Mouse (Mus musculus) kidney, adult 2 months (tissue): ENCODE measurements around the gene B3galt1. TPM values are rescaled to one million over a fixed set of nuclear protein-coding genes. Genes with fewer than 3 reads are reported as not detected.

Experiments
- DNase-seq: peaks from one replicate; pipeline ENCODE4 v3.0.0; 2021
- H3K27ac ChIP-seq: fragments of 200-500 bp; 2 replicates; pipeline ENCODE4 v1.5.1; 2012; ENCODE audit warnings: low read depth, low read length, control low read depth, inconsistent platforms; ENCODE audit not compliant: insufficient read depth
- H3K27me3 ChIP-seq: fragments of 200-500 bp; replicated peaks from 2 replicates; pipeline ENCODE4 v1.6.1; 2012; ENCODE audit warnings: mild to moderate bottlenecking, moderate library complexity, low read length, inconsistent platforms; ENCODE audit not compliant: control insufficient read depth, insufficient read depth
- H3K36me3 ChIP-seq: fragments of 200-500 bp; 2 replicates; pipeline ENCODE4 v1.6.1; 2012; ENCODE audit warnings: mild to moderate bottlenecking, moderate library complexity, low read length, inconsistent platforms; ENCODE audit not compliant: control insufficient read depth, insufficient read depth
- H3K4me1 ChIP-seq: fragments of 200-500 bp; 2 replicates; pipeline ENCODE4 v1.6.1; 2011; ENCODE audit warnings: low read length; ENCODE audit not compliant: control insufficient read depth, insufficient read depth
- H3K4me3 ChIP-seq: fragments of 200-500 bp; 2 replicates; pipeline ENCODE4 v1.5.1; 2011; ENCODE audit warnings: mild to moderate bottlenecking, low read depth, low read length, control low read depth; ENCODE audit not compliant: insufficient read depth
- CTCF ChIP-seq: fragments of 200-500 bp; conservative IDR thresholded peaks from 2 replicates; pipeline ENCODE4 v1.5.1; 2011; ENCODE audit warnings: low read depth, mild to moderate bottlenecking, control low read depth, low read length, moderate library complexity, mixed read lengths; ENCODE audit not compliant: insufficient read depth, insufficient read length
- POLR2A ChIP-seq: fragments of 200-500 bp; IDR thresholded peaks from one replicate; pipeline ENCODE4 v1.6.1; 2011; ENCODE audit warnings: low read depth, low read length, control low read depth
- whole genome bisulfite sequencing: fragments of 180-500 bp; shearing (Covaris S2); methylation state at CpG from one replicate; pipeline ENCODE4 v1.1.7; 2018; 5-methylcytosine and 5-hydroxymethylcytosine counted together
- polyA plus RNA-seq: library from polyadenylated mRNA; depleted of rRNA; stranded (reverse); fragments of >200 nt; gene quantifications from 2 replicates; pipeline ENCODE4 v1.2.3, GENCODE M21; 2012; rRNA removed

The B3galt1 gene
- polyA plus RNA-seq, result 0.23 and 0.33 TPM in 2 replicates

- Histone ChIP-seq H3K4me1 (no peaks in the 10 kb centered on the region), H3K27me3 (no peaks in the 10 kb centered on the region), H3K4me3 (peak within 1 kb of the TSS; percentile 60), H3K36me3 (no peaks in the 10 kb centered on the region), H3K27ac (no peak within 1 kb of the TSS)
- under 1% methylated on average over 83 of the region's 83 CpGs for WGBS
- peak; percentile 71 for DNase-seq
- TF ChIP-seq POLR2A (no peak), CTCF (no peak)
Observed at GRCm38 (mm10) chr2:67565480-67566331, at the start of gene B3galt1. Gene B3galt1, plus strand, starts transcription at chr2:67565871.

GRCm38 (mm10) chr2:67516405-67516804 lies 49.3 kb upstream of the B3galt1 start:
- H3K4me1 ChIP-seq, result no peaks in the 10 kb centered on the region
- H3K4me3 ChIP-seq, result no peak overlapping the region
- no peaks in the 10 kb centered on the region for H3K36me3 ChIP-seq
- no peaks in the 10 kb centered on the region; the same call in 1 of the 2 replicates for H3K27me3 ChIP-seq
- 88% methylated on average over 7 of the region's 7 CpGs for WGBS
- DNase-seq, result no peak
- no peak for TF ChIP-seq CTCF
- no peak for TF ChIP-seq POLR2A
- no peak overlapping the region for H3K27ac ChIP-seq

- H3K36me3 ChIP-seq, result no peaks in the 10 kb centered on the region
- TF ChIP-seq POLR2A (no peak), CTCF (peak; percentile 27; the same call in 1 of the 2 replicates)
- H3K27ac ChIP-seq, result no peak overlapping the region
- no peak overlapping the region for H3K4me3 ChIP-seq
- no peak for DNase-seq
- H3K4me1 ChIP-seq, result no peaks in the 10 kb centered on the region
- H3K27me3 ChIP-seq, result no peaks in the 10 kb centered on the region
- 93% methylated on average over 2 of the region's 2 CpGs for WGBS
Observed at GRCm38 (mm10) chr2:67535347-67535746, 30.3 kb upstream of the B3galt1 start.

- H3K27ac ChIP-seq, result no peak overlapping the region
Observed at GRCm38 (mm10) chr2:67539426-67539825, 26.2 kb upstream of the B3galt1 start.

GRCm38 (mm10) chr2:67541957-67542696 lies 23.5 kb upstream of the B3galt1 start:
- DNase-seq, result no peak
- H3K4me1 ChIP-seq, result no peaks in the 10 kb centered on the region
- H3K27ac ChIP-seq, result no peak overlapping the region
- TF ChIP-seq POLR2A, result no peak
- TF ChIP-seq CTCF, result no peak
- WGBS, result 67% methylated on average over 11 of the region's 11 CpGs
- no peak overlapping the region for H3K4me3 ChIP-seq
- H3K36me3 ChIP-seq, result no peaks in the 10 kb centered on the region
- no peaks in the 10 kb centered on the region for H3K27me3 ChIP-seq

More at GRCm38 (mm10) chr2:67539426-67539825, 26.2 kb upstream of the B3galt1 start:
- no peak for TF ChIP-seq POLR2A
- TF ChIP-seq CTCF, result no peak
- H3K4me1 ChIP-seq, result no peaks in the 10 kb centered on the region
- H3K4me3 ChIP-seq, result no peak overlapping the region
- DNase-seq, result no peak
- H3K27me3 ChIP-seq, result no peaks in the 10 kb centered on the region
- WGBS, result 87% methylated on average over 6 of the region's 6 CpGs
- no peaks in the 10 kb centered on the region for H3K36me3 ChIP-seq

- Histone ChIP-seq H3K4me3 (no peak overlapping the region), H3K27ac (no peak overlapping the region), H3K36me3 (no peaks in the 10 kb centered on the region), H3K27me3 (no peaks in the 10 kb centered on the region), H3K4me1 (no peaks in the 10 kb centered on the region)
- WGBS, result 75% methylated on average over 8 of the region's 8 CpGs
- DNase-seq, result no peak
- TF ChIP-seq POLR2A (no peak), CTCF (no peak)
Observed at GRCm38 (mm10) chr2:67544426-67544825, 21.2 kb upstream of the B3galt1 start.
